Mouse (Mus musculus) spleen, adult 2 months (tissue): ENCODE measurements around the gene Neil1. TPM values are rescaled to one million over a fixed set of nuclear protein-coding genes. Genes with fewer than 3 reads are reported as not detected.

Source experiments
- DNase-seq, 2 experiments: peaks; one replicate each; pipeline versions ENCODE4 v3.0.0 to v3.0.0-alpha.2; 2012 to 2021; ENCODE audit warnings: low spot score in 2 of 2, low read depth in 1 of 2
- H3K27ac ChIP-seq: fragments of 200-500 bp; 2 replicates; pipeline ENCODE4 v1.5.1; 2012; ENCODE audit warnings: low read length, inconsistent platforms; ENCODE audit not compliant: insufficient read depth
- H3K27me3 ChIP-seq: fragments of 200-500 bp; 2 replicates; pipeline ENCODE4 v1.6.1; 2012; ENCODE audit warnings: mild to moderate bottlenecking, moderate library complexity, low read length, inconsistent platforms; ENCODE audit not compliant: control insufficient read depth, insufficient read depth
- H3K36me3 ChIP-seq: fragments of 200-500 bp; 2 replicates; pipeline ENCODE4 v1.6.1; 2012; ENCODE audit warnings: mild to moderate bottlenecking, low read length, inconsistent platforms; ENCODE audit not compliant: control insufficient read depth, insufficient read depth
- H3K4me1 ChIP-seq: fragments of 200-500 bp; 2 replicates; pipeline ENCODE4 v1.6.1; 2011; ENCODE audit warnings: inconsistent platforms; ENCODE audit not compliant: control insufficient read depth, insufficient read depth, insufficient read length
- H3K4me3 ChIP-seq: fragments of 200-500 bp; 2 replicates; pipeline ENCODE4 v1.5.1; 2011; ENCODE audit warnings: mild to moderate bottlenecking, inconsistent platforms; ENCODE audit not compliant: insufficient read depth, insufficient read length; ENCODE audit errors: extremely low read depth
- CTCF ChIP-seq: fragments of 200-500 bp; IDR thresholded peaks from 2 replicates; pipeline ENCODE4 v1.5.1; 2011; ENCODE audit warnings: mild to moderate bottlenecking, inconsistent platforms; ENCODE audit not compliant: insufficient read depth, insufficient read length, insufficient replicate concordance; ENCODE audit errors: extremely low read depth
- POLR2A ChIP-seq: fragments of 200-500 bp; IDR thresholded peaks from 2 replicates; pipeline ENCODE4 v1.6.1; 2011; ENCODE audit warnings: low read depth, low read length, inconsistent platforms
- WGBS: fragments of 180-500 bp; shearing (Covaris S2); methylation state at CpG from one replicate; pipeline ENCODE4 v1.1.7; 2018; 5-methylcytosine and 5-hydroxymethylcytosine counted together
- polyA plus RNA-seq: library from polyadenylated mRNA; depleted of rRNA; stranded (reverse); fragments of >200 nt; gene quantifications from 2 replicates; pipeline ENCODE4 v1.2.3, GENCODE M21; 2012; rRNA removed

Gene Neil1
- polyA plus RNA-seq, 1 experiment = 11.5 TPM

DNA sequence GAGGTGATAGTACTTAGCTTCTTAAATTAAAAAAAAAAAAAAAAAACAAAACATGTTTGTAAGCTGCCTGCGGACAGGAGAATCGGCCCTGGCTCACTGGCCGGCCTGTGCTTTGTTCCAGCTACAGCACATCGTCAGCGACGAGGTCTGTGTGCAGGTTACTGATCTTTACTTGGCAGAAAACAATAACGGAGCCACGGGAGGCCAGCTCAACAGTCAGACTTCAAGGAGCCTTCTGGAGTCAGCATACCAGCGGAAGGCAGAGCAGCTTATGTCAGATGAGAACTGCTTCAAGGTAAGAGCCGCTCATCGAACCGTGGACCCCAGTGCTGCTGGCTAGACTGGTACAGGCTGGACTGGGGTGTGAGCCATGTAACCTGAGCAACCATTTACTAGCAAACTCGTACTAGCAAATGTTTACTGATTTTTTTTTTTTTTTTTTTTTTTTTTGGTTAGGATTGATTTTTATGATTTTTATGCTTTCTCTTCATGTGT lies 30.8 kb downstream of the Neil1 start:
- no peak overlapping the region for H3K27ac ChIP-seq
- H3K27me3 ChIP-seq = no peaks in the 10 kb centered on the region
- TF ChIP-seq POLR2A (no peak), CTCF (no peak)
- H3K36me3 ChIP-seq = peaks cover 53% of the 10 kb centered on the region
- 98% methylated on average over 13 of the region's 13 CpGs for WGBS
- H3K4me3 ChIP-seq = no peak overlapping the region
- H3K4me1 ChIP-seq = no peaks in the 10 kb centered on the region; the same call in 1 of the 2 replicates
- no peak for DNase-seq

Other genes starting within 250 kb of the Neil1 start
- 8.6 and 9.0 TPM in 2 replicates for gene Snx33, start 219.9 kb downstream of the Neil1 start, polyA plus RNA-seq
- gene Imp3, start 210.8 kb downstream of the Neil1 start, polyA plus RNA-seq = 167 and 283 TPM in 2 replicates
- 2.8 and 3.7 TPM in 2 replicates for gene Snupn, start 197.4 kb downstream of the Neil1 start, polyA plus RNA-seq
- 13.1 and 21.1 TPM in 2 replicates for gene Ptpn9, start 153.4 kb downstream of the Neil1 start, polyA plus RNA-seq
- 83.3 and 98.2 TPM in 2 replicates for gene Sin3a, start 76.3 kb downstream of the Neil1 start, polyA plus RNA-seq
- gene Man2c1, start 17.6 kb downstream of the Neil1 start, polyA plus RNA-seq = 170 and 183 TPM in 2 replicates
- 142 and 207 TPM in 2 replicates for gene Commd4, start 10.0 kb upstream of the Neil1 start, polyA plus RNA-seq
- gene Trcg1, start 88.3 kb upstream of the Neil1 start, polyA plus RNA-seq = not detected in 2 replicates
- gene 1700017B05Rik, start 114.3 kb upstream of the Neil1 start, polyA plus RNA-seq = 20.3 and 21.6 TPM in 2 replicates